Comparison of ENCODE assay signal across 21 mouse cellular contexts in genomic region chr5:28799464-28799863, GRCm38 (mm10).
DNase-seq lines count a peak whose midpoint lies in the region; ATAC-seq lines count a peak whose summit lies in the region.
"Had no signal": no experiment of that assay in that cellular context is flagged by ENCODE, and none has a peak within 500 bp of the region (broad histone marks: within the 10 kb centered on the region; RNA-seq: fewer than 3 reads in every experiment).

No protein-coding gene starts in this region.

- no peak overlapping the region for H3K27ac ChIP-seq in embryonic facial prominence, embryonic 11.5 days (replicated peaks; ENCODE audit: low read depth, low read length)
- H3K27ac ChIP-seq in embryonic facial prominence, embryonic 10.5 days (replicated peaks): no peak overlapping the region
- H3K27ac ChIP-seq in embryonic facial prominence, embryonic 14.5 days (replicated peaks; ENCODE audit: low read depth, low read length): 0 out of 2 replicates have a peak overlapping the region, but pooled peaks have one; percentile 1
- H3K27ac ChIP-seq in lung, embryonic 15.5 days: peak overlapping the region; percentile 29
- no peak overlapping the region for H3K27ac ChIP-seq in heart, embryonic 11.5 days (ENCODE audit: low read depth, low read length)
- H3K27ac ChIP-seq: forebrain, embryonic 13.5 days; heart, embryonic 10.5 days; heart, embryonic 15.5 days; hindbrain, embryonic 13.5 days; hindbrain, postnatal 0 days had no signal

- no peaks in the 10 kb centered on the region for H3K4me1 ChIP-seq in embryonic facial prominence, embryonic 11.5 days (ENCODE audit: control insufficient read depth, insufficient read depth, low read length)
- H3K4me1 ChIP-seq in embryonic facial prominence, embryonic 10.5 days: peaks cover 5% of the 10 kb centered on the region
- no peaks in the 10 kb centered on the region for H3K4me1 ChIP-seq in embryonic facial prominence, embryonic 14.5 days (ENCODE audit: control insufficient read depth, insufficient read depth, low read length)
- H3K4me1 ChIP-seq in lung, embryonic 15.5 days: peaks cover 13% of the 10 kb centered on the region
- no peaks in the 10 kb centered on the region for H3K4me1 ChIP-seq in heart, embryonic 11.5 days (ENCODE audit: control insufficient read depth, insufficient read depth, low read length)
- H3K4me1 ChIP-seq: forebrain, embryonic 13.5 days; heart, embryonic 10.5 days; heart, embryonic 15.5 days; hindbrain, embryonic 13.5 days had no signal

- H3K9me3 ChIP-seq in embryonic facial prominence, embryonic 11.5 days (replicated peaks; ENCODE audit: control insufficient read depth, low read length): no peaks in the 10 kb centered on the region
- no peaks in the 10 kb centered on the region for H3K9me3 ChIP-seq in embryonic facial prominence, embryonic 10.5 days
- no peaks in the 10 kb centered on the region for H3K9me3 ChIP-seq in embryonic facial prominence, embryonic 14.5 days (ENCODE audit: control insufficient read depth, low read length)
- H3K9me3 ChIP-seq in lung, embryonic 15.5 days: no peaks in the 10 kb centered on the region
- H3K9me3 ChIP-seq in heart, embryonic 11.5 days (replicated peaks; ENCODE audit: control insufficient read depth, low read length): no peaks in the 10 kb centered on the region
- H3K9me3 ChIP-seq: forebrain, embryonic 13.5 days; heart, embryonic 10.5 days; heart, embryonic 15.5 days; hindbrain, embryonic 13.5 days had no signal

- peak; percentile 19 for DNase-seq in embryonic facial prominence, embryonic 11.5 days (ENCODE audit: low spot score)
- DNase-seq in embryonic facial prominence, embryonic 10.5 days (ENCODE audit: low spot score): no peak
- peak; percentile 86 for DNase-seq in embryonic facial prominence, embryonic 14.5 days (ENCODE audit: low spot score)
- peak; percentile 16 for DNase-seq in lung, postnatal 25 days (ENCODE audit: low spot score)
- no peak for DNase-seq in kidney, adult 18-20 months
- DNase-seq in adrenal gland, postnatal 10 days: no peak
- DNase-seq: adrenal gland, postnatal 25 days; B cell, adult 2 months; cerebellum, adult 18-20 months; cerebellum, adult 9-11 months; cerebellum, postnatal 36 days; forebrain, postnatal 0 days; gastrocnemius, postnatal 14 days; heart, postnatal 14 days had no signal

- no peaks in the 10 kb centered on the region for H3K36me3 ChIP-seq in embryonic facial prominence, embryonic 11.5 days (replicated peaks; ENCODE audit: control insufficient read depth, insufficient read depth, low read depth, low read length)
- no peaks in the 10 kb centered on the region for H3K36me3 ChIP-seq in embryonic facial prominence, embryonic 10.5 days (replicated peaks)
- H3K36me3 ChIP-seq in embryonic facial prominence, embryonic 14.5 days (ENCODE audit: control insufficient read depth, insufficient read depth, low read length): no peaks in the 10 kb centered on the region
- no peaks in the 10 kb centered on the region for H3K36me3 ChIP-seq in lung, embryonic 15.5 days
- no peaks in the 10 kb centered on the region for H3K36me3 ChIP-seq in heart, embryonic 11.5 days (ENCODE audit: control insufficient read depth, insufficient read depth, low read length)
- H3K36me3 ChIP-seq: heart, embryonic 10.5 days; heart, embryonic 15.5 days; hindbrain, embryonic 13.5 days had no signal

- no peak overlapping the region for H3K4me2 ChIP-seq in embryonic facial prominence, embryonic 11.5 days (ENCODE audit: low read depth, low read length)
- H3K4me2 ChIP-seq in embryonic facial prominence, embryonic 14.5 days (ENCODE audit: low read depth, low read length): no peak overlapping the region
- no peak overlapping the region for H3K4me2 ChIP-seq in lung, embryonic 15.5 days
- H3K4me2 ChIP-seq in heart, embryonic 11.5 days: no peak overlapping the region
- H3K4me2 ChIP-seq: forebrain, embryonic 13.5 days; heart, embryonic 15.5 days; hindbrain, embryonic 13.5 days had no signal

- H3K4me3 ChIP-seq in embryonic facial prominence, embryonic 11.5 days (ENCODE audit: low read depth, low read length): no peak overlapping the region
- no peak overlapping the region for H3K4me3 ChIP-seq in embryonic facial prominence, embryonic 10.5 days
- no peak overlapping the region for H3K4me3 ChIP-seq in embryonic facial prominence, embryonic 14.5 days (ENCODE audit: low read depth, low read length)
- H3K4me3 ChIP-seq in lung, embryonic 15.5 days: no peak overlapping the region
- H3K4me3 ChIP-seq in heart, embryonic 11.5 days (ENCODE audit: low read depth, low read length): no peak overlapping the region
- H3K4me3 ChIP-seq: forebrain, embryonic 13.5 days; heart, embryonic 10.5 days; heart, embryonic 15.5 days; hindbrain, embryonic 13.5 days had no signal

- no peak overlapping the region for H3K9ac ChIP-seq in embryonic facial prominence, embryonic 11.5 days (replicated peaks; ENCODE audit: low read length)
- H3K9ac ChIP-seq in embryonic facial prominence, embryonic 14.5 days (ENCODE audit: low read depth, low read length): no peak overlapping the region
- no peak overlapping the region for H3K9ac ChIP-seq in lung, embryonic 15.5 days
- no peak overlapping the region for H3K9ac ChIP-seq in heart, embryonic 11.5 days (ENCODE audit: low read depth, low read length)
- H3K9ac ChIP-seq: forebrain, embryonic 13.5 days; forebrain, postnatal 0 days; heart, embryonic 15.5 days; hindbrain, embryonic 13.5 days had no signal

- H3K27me3 ChIP-seq in embryonic facial prominence, embryonic 11.5 days (ENCODE audit: control insufficient read depth, insufficient read depth, low read length): no peaks in the 10 kb centered on the region
- no peaks in the 10 kb centered on the region for H3K27me3 ChIP-seq in embryonic facial prominence, embryonic 10.5 days (replicated peaks; ENCODE audit: low read depth, poor library complexity, severe bottlenecking)
- no peaks in the 10 kb centered on the region for H3K27me3 ChIP-seq in embryonic facial prominence, embryonic 14.5 days (replicated peaks; ENCODE audit: control insufficient read depth, insufficient read depth, low read length)
- H3K27me3 ChIP-seq in lung, embryonic 15.5 days: no peaks in the 10 kb centered on the region
- no peaks in the 10 kb centered on the region for H3K27me3 ChIP-seq in heart, embryonic 11.5 days (ENCODE audit: control insufficient read depth, insufficient read depth, low read length)
- H3K27me3 ChIP-seq: forebrain, embryonic 13.5 days; heart, embryonic 15.5 days; hindbrain, embryonic 13.5 days had no signal

- 89% methylated on average over 2 of the region's 2 CpGs for whole genome bisulfite sequencing in embryonic facial prominence, embryonic 11.5 days
- WGBS in embryonic facial prominence, embryonic 10.5 days: 85% methylated on average over 2 of the region's 2 CpGs
- WGBS in embryonic facial prominence, embryonic 14.5 days: 63% methylated on average over 2 of the region's 2 CpGs
- WGBS in lung, embryonic 15.5 days: 55% methylated on average over 2 of the region's 2 CpGs
- 77% methylated on average over 2 of the region's 2 CpGs for WGBS in heart, embryonic 11.5 days (ENCODE audit: insufficient replicate concordance)

- no peak for ATAC-seq in embryonic facial prominence, embryonic 11.5 days (replicated peaks; ENCODE audit: insufficient number of reproducible peaks, low FRiP score, low TSS enrichment, low read depth)
- peak; percentile 53 for ATAC-seq in embryonic facial prominence, embryonic 14.5 days (ENCODE audit: low read depth)
- no peak; the same call in 1 of the 2 replicates for ATAC-seq in lung, embryonic 15.5 days (ENCODE audit: borderline replicate concordance, extremely low read depth, low FRiP score, low TSS enrichment)
- ATAC-seq in heart, embryonic 11.5 days (replicated peaks; ENCODE audit: insufficient number of reproducible peaks, low FRiP score, low TSS enrichment): no peak
- ATAC-seq: forebrain, embryonic 13.5 days; forebrain, postnatal 0 days; hindbrain, postnatal 0 days had no signal

Comparison
In these comparisons a context has a peak if more than half of its experiments do, and no peak if none do; other contexts are left out.
1. DNase-seq: peak in embryonic facial prominence, embryonic 11.5 days (single experiment), embryonic facial prominence, embryonic 14.5 days (single experiment) and lung, postnatal 25 days (single experiment); none in embryonic facial prominence, embryonic 10.5 days (single experiment), kidney, adult 18-20 months (single experiment) and adrenal gland, postnatal 10 days (single experiment).
2. H3K27ac ChIP-seq: peak in embryonic facial prominence, embryonic 14.5 days (single experiment) and lung, embryonic 15.5 days (single experiment); none in embryonic facial prominence, embryonic 11.5 days (single experiment), embryonic facial prominence, embryonic 10.5 days (single experiment) and heart, embryonic 11.5 days (single experiment).